Mouse (Mus musculus) urinary bladder, postnatal 36 days (tissue): Measurements from ENCODE around the gene Frmd8.
A peak's percentile ranks its signal among the peaks of the same experiment; 100 is the strongest.
"Not testable (repeated sequence)": the region's sequence is repeated elsewhere in the genome, so short reads cannot be mapped to it uniquely, and the experiment has no call there.

ENCODE experiments used
- DNase-seq, 2 experiments: peaks; one replicate each; pipeline ENCODE4 v3.0.0; 2022; ENCODE audit warnings: low spot score in 2 of 2, mixed read lengths in 1 of 2

Frmd8 gene

GRCm38 (mm10) chr19:5824826-5825617, 50.1 kb downstream of the Frmd8 start:
- no peak for DNase-seq

- DNase-seq = no peak
Observed at GRCm38 (mm10) chr19:5824043-5824825, 50.8 kb downstream of the Frmd8 start.

- DNase-seq = no peak
Observed at GRCm38 (mm10) chr19:5823266-5823839, 51.7 kb downstream of the Frmd8 start.

- DNase-seq = no peak
Observed at GRCm38 (mm10) chr19:5822834-5823205, 52.3 kb downstream of the Frmd8 start.

GRCm38 (mm10) chr19:5822174-5822833, 52.8 kb downstream of the Frmd8 start:
- no peak for DNase-seq

- no peak for DNase-seq
Observed at GRCm38 (mm10) chr19:5821847-5822173, 53.3 kb downstream of the Frmd8 start.

- no peak for DNase-seq
Observed at GRCm38 (mm10) chr19:5819549-5819948, 55.5 kb downstream of the Frmd8 start.

- no peak for DNase-seq
Observed at GRCm38 (mm10) chr19:5818590-5818977, 56.5 kb downstream of the Frmd8 start.

GRCm38 (mm10) chr19:5817703-5818589, 57.1 kb downstream of the Frmd8 start:
- peak; percentile 85 to 91 for DNase-seq

- no peak for DNase-seq
Observed at GRCm38 (mm10) chr19:5815928-5816327, 59.1 kb downstream of the Frmd8 start.

- no peak for DNase-seq
Observed at GRCm38 (mm10) chr19:5815010-5815409, 60.1 kb downstream of the Frmd8 start.

- DNase-seq = not testable (repeated sequence)
Observed at GRCm38 (mm10) chr19:5814048-5814447, 61.0 kb downstream of the Frmd8 start.

- no peak for DNase-seq
Observed at GRCm38 (mm10) chr19:5813567-5813966, 61.5 kb downstream of the Frmd8 start.

- DNase-seq = peak in 1 of 2 experiments; percentile 70
Observed at GRCm38 (mm10) chr19:5811771-5812504, 63.1 kb downstream of the Frmd8 start.

- DNase-seq = no peak
Observed at GRCm38 (mm10) chr19:5810840-5811563, 64.1 kb downstream of the Frmd8 start.

GRCm38 (mm10) chr19:5810103-5810839, 64.8 kb downstream of the Frmd8 start:
- no peak for DNase-seq

GRCm38 (mm10) chr19:5809712-5810089, 65.4 kb downstream of the Frmd8 start:
- no peak for DNase-seq

- no peak for DNase-seq
Observed at GRCm38 (mm10) chr19:5808955-5809711, 65.9 kb downstream of the Frmd8 start.
